Mouse (Mus musculus) bone marrow macrophage, adult 2 months (primary cell): ENCODE data around the gene Gpr84. TPM values are rescaled to one million over a fixed set of nuclear protein-coding genes. Genes with fewer than 3 reads are reported as not detected.

Experiments used
- H3K27ac ChIP-seq: 2 replicates; pipeline ENCODE4 v1.5.1; 2012; ENCODE audit warnings: low read depth, low read length; ENCODE audit not compliant: insufficient read depth
- H3K4me1 ChIP-seq: 2 replicates; pipeline ENCODE4 v1.6.1; 2012; ENCODE audit warnings: low read length; ENCODE audit not compliant: control insufficient read depth, insufficient read depth
- H3K4me3 ChIP-seq: 2 replicates; pipeline ENCODE4 v1.5.1; 2012; ENCODE audit warnings: mild to moderate bottlenecking, low read length, moderate library complexity; ENCODE audit not compliant: insufficient read depth
- CTCF ChIP-seq: IDR thresholded peaks from 2 replicates; pipeline ENCODE4 v1.5.1; 2012; ENCODE audit warnings: low read depth, mild to moderate bottlenecking, low read length, moderate library complexity
- POLR2A ChIP-seq: IDR thresholded peaks from 2 replicates; pipeline ENCODE4 v1.6.1; 2012; ENCODE audit warnings: mild to moderate bottlenecking, low read depth, low read length, borderline replicate concordance
- polyA plus RNA-seq: library from polyadenylated mRNA; stranded (reverse); fragments of >200 nt; gene quantifications from 2 replicates; pipeline ENCODE4 v1.2.4, GENCODE M21; 2012; ENCODE audit not compliant: missing spikeins, insufficient read depth, insufficient read length

Gpr84 gene
- polyA plus RNA-seq, 1 experiment = 2.7 TPM

GRCm38 (mm10) chr15:103352856-103353255, 42.4 kb upstream of the Gpr84 start:
- no peak overlapping the region for H3K27ac ChIP-seq
- peaks cover 14% of the 10 kb centered on the region for H3K4me1 ChIP-seq
- H3K4me3 ChIP-seq = no peak overlapping the region
- TF ChIP-seq CTCF (peak; percentile 59), POLR2A (no peak)

- H3K4me3 ChIP-seq = no peak overlapping the region
- no peaks in the 10 kb centered on the region for H3K4me1 ChIP-seq
- no peak overlapping the region for H3K27ac ChIP-seq
- 0 out of 2 replicates have a peak, but pooled peaks have one; percentile 19 for TF ChIP-seq CTCF
- no peak for TF ChIP-seq POLR2A
Observed at GRCm38 (mm10) chr15:103347275-103347684, 36.9 kb upstream of the Gpr84 start.

- TF ChIP-seq CTCF (no peak), POLR2A (no peak)
- Histone ChIP-seq H3K27ac (no peak overlapping the region), H3K4me1 (no peaks in the 10 kb centered on the region), H3K4me3 (no peak overlapping the region)
Observed at GRCm38 (mm10) chr15:103345789-103346188, 35.4 kb upstream of the Gpr84 start.

GRCm38 (mm10) chr15:103343556-103343955, 33.1 kb upstream of the Gpr84 start:
- Histone ChIP-seq H3K4me3 (no peak overlapping the region), H3K27ac (no peak overlapping the region), H3K4me1 (peaks cover 10% of the 10 kb centered on the region; the same call in 1 of the 2 replicates)
- TF ChIP-seq POLR2A = no peak
- TF ChIP-seq CTCF = no peak

GRCm38 (mm10) chr15:103343008-103343407, 32.6 kb upstream of the Gpr84 start:
- TF ChIP-seq POLR2A (no peak), CTCF (no peak)
- H3K4me3 ChIP-seq = no peak overlapping the region
- peaks cover 10% of the 10 kb centered on the region; the same call in 1 of the 2 replicates for H3K4me1 ChIP-seq

GRCm38 (mm10) chr15:103342415-103342814, 32.0 kb upstream of the Gpr84 start:
- H3K4me3 ChIP-seq = no peak overlapping the region
- peaks cover 10% of the 10 kb centered on the region; the same call in 1 of the 2 replicates for H3K4me1 ChIP-seq
- H3K27ac ChIP-seq = no peak overlapping the region
- TF ChIP-seq CTCF (no peak), POLR2A (no peak)

More at GRCm38 (mm10) chr15:103343008-103343407, 32.6 kb upstream of the Gpr84 start:
- H3K27ac ChIP-seq = no peak overlapping the region

GRCm38 (mm10) chr15:103341547-103341946, 31.1 kb upstream of the Gpr84 start:
- no peak overlapping the region for H3K4me3 ChIP-seq
- TF ChIP-seq POLR2A (no peak), CTCF (no peak)
- H3K4me1 ChIP-seq = peaks cover 11% of the 10 kb centered on the region
- no peak overlapping the region for H3K27ac ChIP-seq

GRCm38 (mm10) chr15:103340786-103341185, 30.4 kb upstream of the Gpr84 start:
- TF ChIP-seq CTCF = no peak
- no peak for TF ChIP-seq POLR2A
- Histone ChIP-seq H3K4me1 (peaks cover 17% of the 10 kb centered on the region), H3K27ac (no peak overlapping the region), H3K4me3 (no peak overlapping the region)

GRCm38 (mm10) chr15:103339961-103340337, 29.5 kb upstream of the Gpr84 start, which contains the start of gene Zfp385a:
Zfp385a (minus strand) TSS chr15:103340093.
- Histone ChIP-seq H3K27ac (no peak within 1 kb of the TSS), H3K4me3 (peak within 1 kb of the TSS; percentile 67), H3K4me1 (peaks cover 26% of the 10 kb centered on the region)
- TF ChIP-seq CTCF (0 out of 2 replicates have a peak, but pooled peaks have one; percentile 34), POLR2A (no peak)

GRCm38 (mm10) chr15:103339166-103339960, 29.0 kb upstream of the Gpr84 start:
- no peak for TF ChIP-seq POLR2A
- TF ChIP-seq CTCF = no peak
- no peak overlapping the region for H3K27ac ChIP-seq
- H3K4me1 ChIP-seq = peaks cover 32% of the 10 kb centered on the region
- peak overlapping the region; percentile 67 for H3K4me3 ChIP-seq
